Mouse (Mus musculus) lung, adult 18-20 months (tissue): ENCODE results near the gene Sox30.
"Not testable (repeated sequence)": the region's sequence is repeated elsewhere in the genome, so short reads cannot be mapped to it uniquely, and the experiment has no call there.

ENCODE experiments used
- DNase-seq, 2 experiments: peaks; one replicate each; pipeline ENCODE4 v3.0.0; 2022; ENCODE audit warnings: mixed read lengths in 2 of 2

Sox30 gene

DNA sequence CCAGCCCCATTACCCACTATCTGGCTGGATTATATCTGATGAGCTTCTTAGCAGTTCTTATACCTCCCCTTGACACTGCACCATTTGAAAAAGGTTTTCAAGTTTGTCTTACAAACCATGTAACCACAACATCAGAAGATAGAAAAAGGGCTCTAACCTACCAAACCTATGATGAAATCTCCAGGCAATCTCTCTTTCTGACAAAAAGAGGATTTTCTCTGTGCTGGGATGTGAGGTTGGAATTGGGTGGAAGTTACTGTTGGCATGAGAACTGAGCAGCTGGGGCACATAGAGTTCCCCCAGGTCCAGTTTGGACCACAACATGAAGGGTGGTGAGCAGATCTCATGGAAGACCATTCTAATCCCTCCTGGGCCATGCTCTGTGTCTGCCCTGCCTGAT lies 41.7 kb downstream of the Sox30 start:
- DNase-seq = no peak

DNA sequence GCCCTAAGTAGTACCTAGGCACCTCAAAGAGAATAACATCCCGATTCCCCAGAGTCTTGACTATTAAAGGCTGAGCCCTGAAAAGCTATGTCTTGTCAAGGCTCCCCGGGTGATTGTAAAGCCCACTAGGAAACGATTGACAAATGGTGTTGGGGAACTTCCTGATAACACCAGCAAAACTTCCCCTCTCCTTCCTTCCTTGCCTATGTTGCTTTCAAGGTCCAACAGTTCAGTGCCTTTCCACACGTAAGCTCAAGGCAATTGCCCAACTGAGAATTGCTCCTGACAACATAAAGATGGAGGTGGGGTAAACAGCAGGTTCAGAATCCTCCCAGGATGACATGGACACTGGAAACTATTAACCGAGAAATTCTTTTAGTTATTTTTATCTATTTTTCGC lies 42.9 kb downstream of the Sox30 start:
- DNase-seq = no peak

DNA sequence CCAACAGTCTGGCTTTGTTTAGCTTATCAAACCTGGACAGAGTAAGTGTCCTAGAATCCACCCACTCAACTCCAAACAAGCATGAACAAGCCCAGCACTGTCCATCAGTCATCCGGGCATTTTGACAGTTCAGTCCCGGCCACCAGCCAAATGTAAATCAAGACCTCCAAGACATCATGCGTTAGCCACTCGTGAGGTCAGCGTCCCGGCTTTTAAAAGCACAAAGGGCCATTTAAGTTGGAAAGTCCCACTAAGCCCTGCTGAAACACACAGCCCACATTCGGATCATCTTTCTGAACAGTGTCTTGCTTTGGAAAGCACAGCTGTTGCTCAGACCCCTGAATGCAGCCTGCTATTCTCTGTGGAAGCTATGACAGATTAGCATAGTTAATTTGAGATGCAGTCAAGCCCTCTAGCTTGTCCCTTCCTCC lies 45.9 kb downstream of the Sox30 start:
- DNase-seq = peak; percentile 54 to 70

DNA sequence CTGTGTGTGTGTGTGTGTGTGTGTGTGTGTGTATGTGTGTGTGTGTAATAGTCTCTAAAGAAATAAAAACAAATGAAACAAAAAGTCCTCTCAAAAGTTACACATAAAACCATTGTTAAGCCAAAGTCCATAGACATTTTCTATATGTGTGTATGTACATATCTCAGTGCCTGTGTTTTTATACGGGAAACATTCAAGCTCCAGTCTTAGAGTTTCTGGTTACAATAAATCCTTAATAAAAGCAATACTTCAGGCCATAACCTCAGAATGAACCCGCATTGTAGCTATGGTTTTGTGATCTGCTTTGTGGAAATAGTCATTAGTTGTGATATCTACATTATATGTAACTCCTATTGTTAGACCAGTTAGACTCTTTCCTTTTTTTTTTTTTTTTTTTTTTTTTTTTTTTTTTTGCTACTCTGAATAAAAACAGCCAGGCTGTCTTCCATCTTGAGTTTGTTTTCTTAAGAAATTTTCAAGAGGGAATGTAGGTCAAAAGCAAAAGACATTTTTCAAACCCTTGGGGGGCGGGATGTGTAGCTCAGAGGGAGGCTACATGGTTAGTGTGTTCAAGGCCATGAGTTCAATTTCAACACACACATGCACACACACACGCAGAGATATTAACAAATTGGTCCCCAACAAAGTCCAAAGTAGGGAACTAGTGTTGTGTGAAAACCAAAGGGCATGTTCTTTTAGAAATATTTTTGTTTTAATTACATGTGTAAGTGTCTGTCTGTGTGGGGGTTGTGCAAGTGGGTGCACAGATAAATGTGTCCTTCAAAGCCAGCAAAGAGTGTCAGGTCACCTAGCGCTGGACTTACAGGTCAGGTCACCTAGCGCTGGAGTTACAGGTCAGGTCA lies 48.1 kb downstream of the Sox30 start:
- DNase-seq = no peak

DNA sequence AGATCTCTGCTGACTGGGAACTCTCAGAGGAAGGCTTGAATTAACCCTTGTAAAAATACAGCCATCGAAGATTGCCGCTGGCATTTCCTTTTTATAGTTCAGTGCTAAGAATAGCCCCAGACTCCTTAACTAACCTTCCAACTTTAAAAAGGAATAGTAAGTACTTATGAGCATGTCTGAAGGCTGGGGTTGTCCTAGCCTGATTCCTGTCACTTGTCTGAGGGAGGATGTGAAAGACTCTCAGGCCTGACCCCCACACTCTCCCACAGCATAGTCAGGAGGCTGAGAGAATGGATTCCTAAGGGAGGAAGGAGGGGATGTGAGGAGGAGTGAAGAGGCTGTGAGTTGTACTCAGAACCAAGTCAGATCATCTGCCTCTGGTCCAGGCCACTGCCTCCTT lies 49.4 kb downstream of the Sox30 start:
- DNase-seq = no peak

DNA sequence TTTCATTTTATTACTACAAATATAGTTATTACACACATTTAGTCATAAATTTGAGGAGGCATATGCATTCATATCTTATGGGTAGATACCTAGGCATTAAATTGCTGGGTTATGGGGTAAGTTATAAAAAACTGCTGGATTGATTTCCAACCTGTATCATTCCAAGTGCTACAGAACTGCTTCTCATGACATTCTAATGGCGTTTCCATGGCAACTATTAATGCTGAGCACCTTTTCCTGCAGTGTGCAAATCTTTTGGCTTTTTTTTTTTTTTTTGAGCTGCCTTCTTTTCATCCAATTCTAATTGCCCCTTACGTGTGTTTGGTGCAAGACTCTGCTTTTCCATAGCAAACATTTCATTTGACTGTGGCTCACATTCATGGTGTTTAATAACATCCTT lies 49.9 kb downstream of the Sox30 start:
- no peak for DNase-seq

DNA sequence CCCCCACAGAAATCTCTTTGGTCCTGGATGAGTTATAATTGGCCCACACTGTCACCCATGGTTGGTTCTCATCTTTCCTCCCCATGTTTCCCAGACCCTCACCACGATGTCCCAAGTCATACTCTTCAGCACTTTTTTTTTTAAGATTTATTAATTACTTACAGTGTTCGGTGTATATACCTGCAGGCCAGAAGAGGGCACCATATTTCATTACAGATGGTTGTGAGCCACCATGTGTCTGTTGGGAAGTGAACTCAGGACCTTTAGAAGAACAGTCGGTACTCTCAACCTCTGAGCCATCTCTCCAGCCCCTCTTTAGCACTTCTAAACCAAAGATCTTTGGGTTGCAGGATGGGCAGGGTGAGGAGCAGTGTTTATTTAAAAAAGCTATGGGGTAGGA lies 51.4 kb downstream of the Sox30 start:
- no peak for DNase-seq

DNA sequence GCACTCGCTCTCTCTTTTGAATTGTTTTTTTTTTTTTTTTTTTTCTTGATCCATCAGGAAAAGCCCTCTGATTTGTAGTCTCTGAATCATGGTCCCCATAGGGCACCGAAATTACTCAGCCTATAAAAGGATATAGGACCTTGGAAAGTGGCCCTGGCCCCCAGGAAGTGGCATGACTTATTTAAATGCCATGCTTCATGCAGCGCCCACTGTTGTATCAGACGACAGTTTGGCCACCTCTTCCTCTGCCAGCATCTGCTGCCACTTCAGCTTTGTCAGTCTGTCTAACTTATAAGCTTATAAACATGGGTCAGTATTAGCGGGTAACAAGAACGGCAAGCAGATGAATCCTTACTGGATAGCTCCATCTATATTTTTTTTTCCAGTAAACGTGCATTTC lies 52.8 kb downstream of the Sox30 start:
- no peak for DNase-seq

DNA sequence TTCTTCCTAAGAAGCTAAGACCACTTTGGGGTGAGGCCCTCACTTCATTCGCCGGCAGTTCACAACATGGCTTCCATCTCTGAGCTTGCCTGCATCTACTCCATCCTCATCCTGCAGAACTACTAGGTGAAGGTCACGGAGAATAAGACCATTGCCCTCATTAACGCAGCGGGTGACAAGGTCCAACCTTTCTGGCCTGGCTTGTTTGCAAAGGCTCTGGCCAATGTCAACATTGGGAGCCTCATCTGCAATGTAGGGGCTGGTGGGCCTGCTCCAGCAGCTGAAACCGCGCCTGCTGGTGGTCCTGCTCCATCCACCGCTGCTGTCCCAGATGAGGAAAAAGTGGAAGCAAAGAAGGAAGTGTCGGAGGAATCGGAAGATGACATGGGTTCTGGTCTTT lies 56.3 kb downstream of the Sox30 start:
- no peak for DNase-seq

DNA sequence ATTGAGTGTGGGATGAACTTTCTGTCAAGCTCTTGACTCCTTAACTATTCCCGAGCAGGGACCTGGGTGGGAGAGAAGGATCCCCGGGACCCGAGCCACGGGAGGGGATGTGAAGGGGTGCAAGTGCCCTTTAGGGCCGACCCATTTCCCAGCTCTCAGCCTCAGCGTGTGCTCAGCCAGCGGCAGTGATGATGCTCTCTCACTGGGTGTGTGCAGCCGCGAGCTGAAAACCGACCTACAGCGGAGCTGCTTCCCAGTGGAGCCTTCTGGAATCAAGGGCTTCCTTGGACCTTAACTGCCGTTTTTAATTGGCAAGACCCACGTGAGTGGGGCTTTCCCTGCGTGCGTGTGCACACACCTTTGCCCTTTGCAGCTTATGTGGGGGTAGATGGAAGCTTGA lies 58.8 kb downstream of the Sox30 start:
- no peak for DNase-seq

DNA sequence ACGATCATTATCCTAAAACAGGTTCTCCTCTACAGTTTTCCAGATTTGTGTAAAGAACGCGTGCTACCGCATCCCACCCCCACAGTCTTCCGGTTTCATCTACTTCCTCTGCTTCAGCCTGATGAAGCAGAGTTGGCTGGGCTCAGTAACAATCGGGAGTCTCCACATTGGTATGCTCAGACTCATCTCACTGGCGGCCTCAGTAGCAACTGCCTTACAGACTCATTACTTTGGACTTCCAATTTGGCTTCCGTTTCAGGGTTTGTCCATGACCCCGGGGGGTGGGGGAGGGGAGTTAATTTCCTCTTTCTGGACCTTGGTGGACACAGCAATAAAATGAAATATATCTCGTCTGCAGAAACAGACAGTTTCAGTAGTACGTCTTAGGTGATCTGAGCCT lies 59.2 kb downstream of the Sox30 start:
- no peak for DNase-seq

DNA sequence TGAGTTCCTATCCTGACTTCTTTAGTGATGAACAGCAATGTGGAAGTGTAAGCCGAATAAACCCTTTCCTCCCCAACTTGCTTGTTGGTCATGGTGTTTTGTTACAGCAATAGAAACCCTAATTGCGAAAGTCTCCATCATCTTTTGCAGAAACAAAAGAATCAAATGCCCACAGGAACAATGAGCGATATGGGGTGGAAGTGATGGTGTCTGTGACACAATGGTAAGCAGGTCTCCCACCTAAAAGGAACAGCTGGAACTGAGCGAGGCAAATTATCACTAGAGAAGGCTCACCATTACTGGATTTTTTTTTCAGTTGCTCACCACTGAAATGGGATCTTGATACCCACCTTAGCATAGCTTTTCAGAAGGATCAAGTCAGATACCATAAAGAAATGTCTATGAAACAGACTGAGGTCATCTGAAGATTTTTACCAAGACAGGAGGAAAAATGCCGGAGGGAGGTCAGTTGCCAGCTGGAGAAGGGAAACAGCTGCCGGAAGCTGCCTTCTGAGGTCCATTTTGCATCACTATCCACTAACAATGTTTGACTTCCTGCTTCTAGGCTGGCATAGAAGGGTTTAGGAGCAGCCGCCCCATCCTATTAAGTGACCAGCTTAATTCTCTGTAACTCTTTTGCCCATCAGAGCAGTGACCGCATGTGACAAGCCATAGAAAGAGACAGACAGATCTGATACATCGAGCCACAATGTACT lies 60.9 kb downstream of the Sox30 start:
- DNase-seq = no peak

DNA sequence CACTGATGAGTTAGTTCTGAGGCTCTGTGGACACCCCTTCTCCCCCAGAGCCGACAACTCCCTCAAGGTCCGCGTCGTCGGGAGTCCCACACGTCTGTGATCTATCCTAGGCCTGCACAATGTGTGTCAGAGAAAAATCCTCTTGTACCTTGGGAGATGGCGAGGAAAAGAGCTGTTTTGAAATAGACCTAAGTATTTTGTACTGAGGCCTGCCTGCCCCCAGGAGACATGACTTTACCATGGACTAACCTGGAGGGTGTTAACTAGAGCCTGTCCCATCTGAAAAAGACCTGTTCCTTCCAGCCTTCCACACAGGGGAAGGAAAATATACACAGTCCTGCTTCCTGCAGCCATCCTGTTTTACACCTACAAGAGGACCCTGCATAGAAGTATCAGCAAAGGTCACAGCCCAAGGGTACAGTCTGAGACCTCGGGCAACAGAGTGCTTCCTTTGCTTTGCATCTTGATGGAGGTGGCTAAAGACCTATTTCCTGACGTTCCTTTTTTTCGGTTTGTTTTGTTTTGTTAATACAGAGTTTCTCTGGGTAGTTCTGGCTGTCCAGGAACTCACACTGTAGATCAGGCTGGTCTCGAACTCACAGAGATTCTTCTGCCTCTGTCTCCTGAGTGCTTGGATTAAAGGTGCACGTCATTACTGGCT lies 61.6 kb downstream of the Sox30 start:
- DNase-seq = no peak

DNA sequence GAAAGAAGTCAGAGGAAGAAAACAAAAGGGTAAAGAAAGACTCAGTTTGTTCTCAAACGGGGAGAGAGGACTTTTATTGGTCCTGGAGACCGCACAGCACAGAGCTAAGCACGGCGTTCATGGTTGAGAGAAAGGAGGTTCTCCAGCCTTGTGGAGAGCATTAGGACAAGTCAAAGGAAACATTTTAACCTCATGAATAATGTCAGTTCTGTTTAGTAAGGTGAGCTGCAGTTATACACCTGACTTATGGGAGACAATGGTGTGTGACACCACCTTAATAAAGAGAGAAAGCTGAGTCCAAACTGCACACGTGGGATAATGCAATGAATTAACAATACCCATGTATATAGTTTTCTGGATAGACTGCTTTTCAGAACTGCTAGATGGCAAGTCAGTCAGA lies 64.7 kb downstream of the Sox30 start:
- no peak for DNase-seq

DNA sequence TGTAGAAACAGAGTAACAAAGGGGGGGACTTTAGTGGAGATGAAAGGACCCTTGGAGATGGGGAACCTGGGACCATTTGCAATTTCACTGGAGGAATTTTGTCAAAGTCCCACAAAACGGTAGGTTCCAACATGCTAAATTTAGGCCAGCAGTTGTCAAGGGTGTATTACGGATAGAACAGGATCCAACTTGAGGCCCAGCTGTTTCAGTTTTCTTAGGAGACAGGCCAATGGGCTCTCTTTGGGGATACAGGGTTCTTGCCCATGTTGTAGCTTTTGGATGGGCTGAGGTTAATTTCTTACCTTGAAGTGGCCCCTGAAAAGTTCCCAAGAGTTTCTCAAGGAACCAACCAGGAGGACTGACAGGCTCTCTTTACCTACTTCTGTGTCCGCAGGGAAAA lies 67.2 kb downstream of the Sox30 start:
- DNase-seq = no peak

DNA sequence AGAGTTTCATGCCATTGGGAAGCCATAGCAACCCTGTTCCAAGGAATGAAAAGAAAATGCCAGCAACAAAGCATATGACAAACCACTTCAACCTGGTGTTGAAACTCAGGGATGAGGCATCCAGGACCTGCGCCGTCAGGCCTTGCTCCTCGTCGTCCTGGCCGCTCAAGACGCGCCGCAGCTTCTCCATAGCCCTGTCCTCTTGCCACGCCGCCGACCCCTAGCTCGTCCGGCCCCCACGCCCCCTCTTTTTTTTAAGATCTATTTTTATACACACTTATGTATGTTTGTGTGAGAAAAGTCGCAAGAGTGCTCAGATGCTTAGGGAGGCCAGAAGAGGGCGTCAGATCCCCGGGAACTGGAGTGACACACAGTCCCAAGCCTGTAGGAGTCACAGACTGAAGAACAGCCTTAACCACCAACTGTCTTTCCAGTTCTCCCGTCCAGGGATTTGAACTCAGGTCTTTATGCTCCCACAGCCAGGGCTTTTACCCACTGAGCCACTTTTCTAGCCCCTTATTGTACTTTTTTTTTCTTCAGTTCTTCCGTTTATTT lies 72.1 kb downstream of the Sox30 start, which contains the start of gene Gm12166:
Gm12166 (minus strand) TSS at position 217 of the 555 bp plus-strand sequence.
- DNase-seq = peak; percentile 66 to 68

DNA sequence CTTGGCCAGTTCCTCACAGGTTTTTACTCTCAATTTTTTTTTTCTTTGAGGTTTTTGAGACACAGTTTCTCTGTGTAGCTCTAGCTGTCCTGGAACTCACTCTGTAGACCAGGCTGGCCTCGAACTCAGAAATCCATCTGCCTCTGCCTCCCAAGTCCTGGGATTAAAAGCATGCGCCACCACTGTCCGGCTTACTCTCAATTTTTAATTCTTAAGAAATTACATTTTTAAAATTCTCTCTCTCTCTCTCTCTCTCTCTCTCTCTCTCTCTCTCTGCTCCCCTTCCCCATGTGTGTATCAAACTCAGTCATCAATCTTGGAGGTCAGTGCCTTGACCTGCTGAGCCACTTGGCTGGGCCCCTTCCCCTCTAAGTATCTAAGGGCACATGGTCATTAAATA lies 73.3 kb downstream of the Sox30 start:
- not testable (repeated sequence) for DNase-seq

DNA sequence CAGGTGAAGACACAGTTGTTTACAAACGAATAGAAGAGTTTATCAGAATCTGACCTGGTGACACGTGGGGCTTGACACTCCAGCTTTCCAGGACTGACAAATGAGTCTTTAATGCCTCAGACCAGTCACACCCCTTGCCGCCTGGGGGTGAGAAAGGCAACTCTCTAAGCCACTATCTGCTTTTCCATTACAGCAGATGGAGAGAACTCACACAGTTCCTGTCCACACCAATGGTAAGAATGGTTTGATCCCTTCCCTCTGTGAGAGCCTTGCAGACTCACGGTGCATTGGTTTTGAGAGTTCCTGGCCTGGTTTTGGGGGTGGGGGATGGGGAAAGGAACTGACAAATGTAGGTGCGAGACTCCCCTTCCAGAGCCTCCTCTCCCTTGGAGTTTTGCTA lies 74.2 kb downstream of the Sox30 start:
- no peak for DNase-seq

DNA sequence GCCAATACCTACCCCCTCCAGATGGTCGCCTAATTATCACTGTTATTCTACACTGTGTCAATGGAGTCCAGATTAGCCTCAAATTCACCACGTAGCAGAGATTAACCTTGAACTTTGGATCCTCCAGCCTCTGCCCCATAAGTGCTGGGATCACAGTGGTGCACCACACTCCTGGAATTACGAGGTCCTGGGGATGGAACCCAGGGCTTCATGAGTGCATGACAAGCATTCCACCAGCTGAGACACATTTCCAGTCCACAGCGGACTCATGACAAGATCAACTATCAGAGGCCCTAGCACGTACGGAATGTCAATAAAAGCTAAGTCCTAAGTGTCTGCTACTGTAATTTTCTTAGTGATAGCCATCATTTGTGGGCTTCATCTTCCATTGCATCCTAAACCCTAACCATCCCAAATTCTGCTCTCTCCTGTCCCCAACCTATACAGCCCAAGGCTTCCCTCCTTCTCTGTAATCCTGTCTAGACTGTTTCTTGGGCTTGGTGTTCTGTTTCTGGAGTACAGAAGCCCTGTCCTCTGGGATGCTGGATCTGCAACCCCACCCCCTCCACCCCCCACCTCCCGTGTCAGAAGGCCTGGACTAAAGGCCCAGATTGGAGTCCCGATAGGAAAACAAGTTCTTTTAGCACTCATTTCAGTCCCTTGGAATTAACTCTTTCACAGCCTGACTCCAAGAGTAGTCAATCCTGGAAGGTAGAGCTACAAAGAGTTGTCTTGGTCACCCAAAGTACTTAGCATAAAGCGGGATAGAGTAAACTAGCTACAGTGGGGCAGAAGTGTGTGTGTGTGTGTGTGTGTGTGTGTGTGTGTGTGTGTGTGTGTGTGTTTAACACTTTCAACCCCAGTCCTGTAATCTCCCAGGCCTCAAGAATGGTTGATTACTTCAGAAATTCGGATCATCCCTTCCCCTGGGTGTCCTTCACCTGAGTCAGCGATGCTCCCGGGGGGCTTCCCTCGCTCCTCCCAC lies 75.1 kb downstream of the Sox30 start:
- no peak for DNase-seq

DNA sequence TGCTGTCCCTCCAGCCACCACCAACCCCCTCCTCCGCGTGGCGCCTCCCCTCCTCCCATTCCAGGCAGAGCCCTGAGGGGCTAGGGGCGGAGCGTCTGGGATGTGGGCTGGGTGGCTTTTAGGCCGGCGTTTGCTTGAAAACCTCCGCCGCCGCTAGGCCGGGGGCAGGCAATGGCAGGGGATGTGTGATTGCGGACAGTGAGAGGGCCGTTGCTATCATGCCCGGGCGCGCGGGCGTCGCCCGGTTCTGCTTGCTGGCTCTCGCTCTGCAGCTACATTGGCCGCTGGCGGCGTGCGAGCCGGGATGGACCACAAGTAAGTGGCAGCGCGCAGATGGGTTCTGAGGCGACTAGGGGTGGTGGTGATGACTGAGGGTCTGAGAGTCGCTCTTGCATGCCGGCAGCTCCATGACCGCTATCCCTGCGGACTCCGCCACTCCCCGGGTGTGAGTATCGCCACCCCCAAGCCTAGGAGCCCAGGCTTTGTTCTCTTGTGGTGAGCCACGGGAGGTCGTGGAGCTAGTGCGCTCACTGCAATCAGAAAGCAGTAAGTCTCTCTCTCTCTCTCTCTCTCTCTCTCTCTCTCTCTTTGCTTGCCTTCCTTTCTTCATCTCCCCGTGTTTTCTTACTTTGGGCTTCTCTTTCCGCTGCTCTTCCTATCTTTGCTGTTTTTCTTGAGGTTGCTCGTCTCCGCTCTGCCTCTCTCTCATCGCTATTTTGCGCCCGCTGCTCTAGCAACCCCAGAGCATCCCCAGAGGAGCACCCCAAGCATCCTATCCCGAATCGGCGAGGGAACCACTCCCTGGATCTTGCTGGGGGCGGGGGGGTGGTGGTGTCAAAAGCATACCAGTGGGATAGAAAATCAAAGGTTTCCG lies 76.0 kb downstream of the Sox30 start, which contains the start of gene Adam19:
Adam19 (plus strand) TSS at position 97 of the 874 bp plus-strand sequence.
- DNase-seq = peak; percentile 70 to 72
